Mouse (Mus musculus): ENCODE data around the gene Mus81. TPM values are rescaled to one million over a fixed set of nuclear protein-coding genes. Genes with fewer than 3 reads are reported as not detected.
A peak's percentile ranks its signal among the peaks of the same experiment; 100 is the strongest.

The Mus81 gene
- 10 to 100 TPM; 28.9 to 30.9 TPM for total RNA-seq (2021)
- long read RNA-seq, experiment 1, transcript Mus81-202 (16 exons, 2,067 nt) = major isoform, 33 of 41 reads
- long read RNA-seq, experiment 1, partial matches to known transcripts = 3 of 41 reads
- long read RNA-seq, experiment 1, other reads (novel, unspliced or antisense) = 5 of 41 reads
- long read RNA-seq, experiment 2, transcript Mus81-202 (16 exons, 2,067 nt) = major isoform, 30 of 43 reads
- long read RNA-seq, experiment 2, partial matches to known transcripts = 1 of 43 reads
- long read RNA-seq, experiment 2, other reads (novel, unspliced or antisense) = 10 of 43 reads

DNA sequence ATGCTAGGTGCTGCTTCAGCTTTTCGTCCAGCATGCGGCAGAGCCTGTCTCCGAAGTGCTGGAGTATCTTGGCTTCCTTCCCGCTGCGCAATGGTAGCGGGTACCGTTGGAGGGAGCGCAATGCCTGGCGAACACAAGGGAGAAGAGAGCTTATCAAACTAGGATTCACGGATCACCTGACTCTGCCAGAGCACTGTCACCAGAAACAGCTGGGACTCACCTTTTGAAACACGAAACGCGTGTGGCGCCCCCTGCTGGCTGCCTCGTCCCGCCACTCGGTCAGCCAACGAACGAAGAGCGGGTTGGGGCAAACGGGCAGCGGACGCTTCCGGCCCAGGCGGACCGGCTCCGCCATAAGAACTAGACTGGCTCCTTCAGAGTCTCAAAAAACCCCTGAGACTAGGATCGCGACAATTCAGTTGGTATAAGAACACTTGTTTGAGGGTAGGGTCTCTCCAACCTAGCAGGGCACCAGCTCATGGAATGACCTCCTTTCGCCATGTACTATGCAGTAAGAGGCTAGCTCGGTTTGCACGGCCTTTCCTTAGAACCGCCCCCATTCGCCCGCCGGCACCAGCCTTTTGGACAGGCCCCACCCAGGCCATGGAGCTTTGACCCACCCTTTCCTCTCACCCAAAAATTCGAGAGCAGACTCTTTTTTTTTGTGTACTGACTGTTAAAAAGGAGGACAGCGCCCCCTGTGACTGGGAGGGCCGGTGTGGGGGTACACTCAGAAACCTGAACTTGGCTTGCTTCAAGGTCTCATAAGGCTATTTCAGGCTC, at the start of gene Mus81:
Gene Mus81 (minus strand): TSS at position 635 of the 783 bp plus-strand sequence.
- peak; percentile 89 to 96 for DNase-seq (ENCODE audit: low spot score in 2 of 2)

DNA sequence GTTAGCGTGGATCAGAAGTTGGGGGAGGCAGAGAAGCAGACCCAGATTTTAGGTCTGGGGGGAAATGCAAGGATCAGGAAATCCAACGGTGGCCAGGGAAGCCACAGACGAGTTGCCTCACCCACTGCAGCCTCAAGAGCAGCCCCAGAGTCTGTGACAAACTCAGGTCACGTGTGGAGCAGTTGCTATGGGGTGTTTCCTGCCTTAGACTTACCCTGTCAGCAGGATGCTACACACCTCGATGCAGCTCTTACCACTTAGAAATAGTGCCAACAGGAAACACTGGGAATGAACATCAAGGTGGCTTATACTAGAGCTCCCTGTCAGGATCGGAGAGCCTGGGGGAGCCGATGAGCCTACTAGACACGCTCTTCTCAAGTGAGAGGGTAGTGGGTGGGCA, 44.3 kb upstream of the Mus81 start:
- DNase-seq (ENCODE audit: low spot score in 2 of 2) = no peak

DNA sequence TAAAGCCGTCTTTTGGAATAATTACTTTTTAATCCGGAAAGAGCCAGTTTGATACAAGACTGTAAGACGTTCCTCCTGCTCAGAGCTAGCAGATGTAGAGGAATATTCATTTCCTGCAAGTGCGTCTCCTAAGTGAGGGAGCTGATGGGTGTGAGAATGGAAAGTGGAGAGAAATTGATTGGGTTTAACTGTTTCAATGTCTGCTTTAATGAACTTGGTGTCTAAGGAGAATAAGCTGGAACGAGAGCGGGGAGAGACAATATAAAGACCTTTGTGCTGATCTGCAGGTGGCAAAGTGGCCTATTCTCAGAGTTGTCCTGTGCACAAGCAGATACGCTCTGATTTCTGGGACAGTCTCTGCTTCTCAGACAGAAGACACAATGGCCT, 41.9 kb upstream of the Mus81 start:
- no peak for DNase-seq (ENCODE audit: low spot score in 2 of 2)

DNA sequence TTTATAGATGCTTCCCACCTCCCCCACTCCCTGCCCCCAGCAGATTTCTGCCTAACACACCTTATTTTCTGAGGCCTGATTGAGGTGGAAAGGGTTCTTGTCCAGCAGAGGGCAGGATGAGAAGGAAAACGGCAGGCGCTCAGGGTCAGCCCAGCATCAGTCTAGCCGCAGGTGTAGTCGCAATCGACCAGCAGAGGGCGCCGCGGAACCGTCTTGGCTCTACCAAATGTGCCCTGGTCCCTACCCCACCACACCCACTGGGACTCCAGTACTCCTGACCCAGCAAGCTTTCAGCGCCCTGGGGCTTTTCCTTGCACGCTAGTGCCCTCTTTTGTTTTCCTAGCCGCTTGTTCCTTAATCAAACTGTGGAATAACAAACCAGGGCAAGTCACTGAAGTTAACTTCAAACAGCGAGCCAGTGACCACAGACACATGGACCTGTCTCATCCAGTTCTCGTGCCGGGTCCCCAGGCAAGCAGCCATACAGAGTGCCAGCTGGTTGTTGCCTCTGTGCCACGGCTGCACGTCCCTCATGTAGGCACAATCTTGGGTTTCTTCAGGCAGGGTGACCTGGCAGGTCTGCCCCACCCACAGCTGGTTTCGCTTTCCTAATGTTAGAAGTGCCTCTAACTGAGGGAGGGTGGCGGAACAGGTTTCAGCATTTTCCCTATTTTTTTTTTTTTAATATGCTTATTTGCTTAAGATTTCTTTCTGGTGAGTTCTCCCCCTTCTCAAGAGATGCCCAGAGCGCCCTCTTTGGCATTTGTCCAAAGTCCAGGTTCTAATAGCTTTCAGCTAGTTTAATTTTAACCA, 41.3 kb upstream of the Mus81 start:
- peak; percentile 93 to 97 for DNase-seq (ENCODE audit: low spot score in 2 of 2)

DNA sequence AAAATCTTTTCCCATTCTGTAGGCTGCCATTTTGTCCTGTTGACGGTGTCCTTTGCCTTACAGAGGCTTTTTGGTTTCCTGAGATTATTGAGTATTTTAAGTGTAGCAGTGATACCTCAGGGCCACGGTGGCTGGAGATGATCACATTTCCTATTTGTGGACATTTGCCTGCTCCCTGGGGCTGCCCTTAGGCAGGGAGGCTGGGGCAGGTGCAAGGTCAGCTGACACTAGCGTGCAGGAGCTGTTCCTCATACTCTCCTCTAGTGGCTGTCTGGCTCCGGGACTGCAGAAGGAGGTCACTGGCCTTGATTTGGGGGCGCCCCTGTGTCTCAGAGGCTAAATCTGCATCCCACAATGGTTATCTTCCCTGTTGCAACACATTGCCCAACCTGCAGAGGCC, 37.0 kb upstream of the Mus81 start:
- DNase-seq (ENCODE audit: low spot score in 2 of 2) = no peak

DNA sequence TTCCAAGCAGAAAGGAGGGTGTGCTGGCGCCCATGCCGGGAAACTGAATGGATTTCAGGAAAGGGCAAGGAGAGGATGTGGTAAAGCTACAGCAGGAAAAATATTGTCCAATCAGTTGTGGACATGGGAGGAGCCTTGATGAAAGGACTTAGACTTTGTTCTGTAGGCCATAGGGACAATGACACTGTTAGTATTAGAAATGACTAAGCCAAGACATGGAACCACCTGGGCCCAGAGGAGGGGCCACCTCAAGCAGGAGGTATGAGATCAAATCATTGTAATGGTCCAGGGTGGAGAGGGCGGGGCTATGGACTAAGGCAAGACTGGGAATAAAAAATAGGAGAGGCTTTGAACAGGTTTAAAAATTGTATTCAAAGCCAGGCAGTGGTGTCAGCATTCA, 30.5 kb upstream of the Mus81 start:
- DNase-seq (ENCODE audit: low spot score in 2 of 2) = no peak

DNA sequence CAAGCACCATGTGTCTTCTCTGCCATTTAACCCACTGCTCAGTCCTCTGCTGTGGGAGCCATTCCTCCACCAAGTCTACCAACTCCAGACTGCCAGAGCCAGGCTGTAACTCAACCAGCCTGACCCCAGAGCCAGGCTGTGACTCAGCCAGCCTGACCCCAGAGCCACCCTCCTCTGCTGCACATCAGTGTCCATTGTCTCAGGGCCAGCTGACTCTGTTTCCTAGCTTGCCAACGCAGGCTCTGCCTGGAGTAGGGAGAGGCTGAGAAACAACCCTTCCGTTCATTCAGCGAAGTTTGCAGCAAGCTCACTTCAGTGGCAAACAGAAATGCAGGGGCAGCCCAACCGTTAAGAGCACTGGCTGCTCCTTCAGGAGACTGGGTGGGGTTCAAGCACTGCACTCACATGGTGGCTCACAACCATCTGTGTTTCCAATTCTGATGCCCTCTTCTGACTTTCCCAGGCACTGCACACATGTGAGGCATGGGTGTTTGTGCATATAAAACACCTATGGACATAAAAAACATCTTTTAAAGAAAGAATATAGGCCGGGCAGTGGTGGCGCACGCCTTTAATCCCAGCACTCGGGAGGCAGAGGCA, 28.8 kb upstream of the Mus81 start:
- DNase-seq (ENCODE audit: low spot score in 2 of 2) = no peak

DNA sequence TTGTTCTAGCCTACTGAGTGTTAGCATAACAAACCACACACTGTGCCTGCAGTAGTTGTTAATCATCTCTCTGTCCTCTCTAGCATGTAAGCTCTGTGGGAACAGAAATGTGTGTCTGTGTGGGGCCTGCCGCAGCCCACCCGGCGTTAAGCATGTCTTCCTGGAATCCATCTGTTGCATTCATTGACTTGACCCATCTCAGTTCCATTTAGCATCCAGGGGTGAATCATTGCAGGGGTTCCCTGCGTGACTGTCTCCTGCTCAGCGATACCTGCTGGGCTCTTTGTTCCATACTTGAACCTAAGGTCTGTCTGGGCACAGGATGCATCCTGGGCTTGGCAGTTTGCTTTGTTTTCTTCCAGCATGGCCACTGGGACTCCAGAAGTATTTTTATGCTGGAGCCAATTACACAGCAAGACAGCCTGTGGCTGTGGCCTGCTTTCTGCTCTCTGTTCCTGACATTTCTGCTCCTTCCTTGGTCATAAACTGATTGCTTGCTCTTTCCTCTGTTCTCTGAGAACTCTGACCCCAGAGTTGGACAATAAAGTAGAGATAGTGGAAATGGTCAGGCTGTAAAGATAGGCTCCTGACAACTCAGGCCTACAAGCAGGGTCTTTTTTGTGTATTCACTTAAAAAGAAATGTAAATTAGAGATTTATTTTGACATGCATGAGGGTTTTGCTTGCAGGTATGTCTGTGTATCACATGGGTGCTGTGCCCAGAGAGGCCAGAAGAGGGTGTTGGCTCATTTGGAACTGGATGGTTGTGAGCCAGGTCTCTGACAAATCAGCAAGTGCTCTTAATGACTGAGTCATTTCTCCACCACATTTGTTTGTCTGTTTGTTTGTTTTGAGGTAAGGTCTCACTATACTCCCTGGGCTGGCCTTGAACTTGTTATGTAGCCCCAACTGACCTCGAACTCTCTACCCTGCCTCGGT, 27.9 kb upstream of the Mus81 start:
- DNase-seq (ENCODE audit: low spot score in 2 of 2) = no peak

DNA sequence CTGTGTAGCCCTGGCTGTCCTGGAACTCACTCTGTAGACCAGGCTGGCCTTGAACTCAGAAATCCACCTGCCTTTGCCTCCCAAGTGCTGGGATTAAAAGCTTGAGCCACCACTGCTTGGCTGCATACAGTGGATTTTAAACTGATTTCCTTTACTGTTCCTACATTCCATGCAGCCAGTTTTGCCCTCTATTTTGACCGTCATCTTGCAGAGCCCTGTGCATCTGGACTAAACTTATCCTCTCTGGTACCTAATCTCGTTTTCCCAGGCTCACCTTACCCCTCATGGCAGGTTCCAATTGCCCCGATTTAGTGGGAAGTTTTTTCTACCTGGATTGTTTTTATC, 24.8 kb upstream of the Mus81 start:
- DNase-seq (ENCODE audit: low spot score in 2 of 2) = no peak

DNA sequence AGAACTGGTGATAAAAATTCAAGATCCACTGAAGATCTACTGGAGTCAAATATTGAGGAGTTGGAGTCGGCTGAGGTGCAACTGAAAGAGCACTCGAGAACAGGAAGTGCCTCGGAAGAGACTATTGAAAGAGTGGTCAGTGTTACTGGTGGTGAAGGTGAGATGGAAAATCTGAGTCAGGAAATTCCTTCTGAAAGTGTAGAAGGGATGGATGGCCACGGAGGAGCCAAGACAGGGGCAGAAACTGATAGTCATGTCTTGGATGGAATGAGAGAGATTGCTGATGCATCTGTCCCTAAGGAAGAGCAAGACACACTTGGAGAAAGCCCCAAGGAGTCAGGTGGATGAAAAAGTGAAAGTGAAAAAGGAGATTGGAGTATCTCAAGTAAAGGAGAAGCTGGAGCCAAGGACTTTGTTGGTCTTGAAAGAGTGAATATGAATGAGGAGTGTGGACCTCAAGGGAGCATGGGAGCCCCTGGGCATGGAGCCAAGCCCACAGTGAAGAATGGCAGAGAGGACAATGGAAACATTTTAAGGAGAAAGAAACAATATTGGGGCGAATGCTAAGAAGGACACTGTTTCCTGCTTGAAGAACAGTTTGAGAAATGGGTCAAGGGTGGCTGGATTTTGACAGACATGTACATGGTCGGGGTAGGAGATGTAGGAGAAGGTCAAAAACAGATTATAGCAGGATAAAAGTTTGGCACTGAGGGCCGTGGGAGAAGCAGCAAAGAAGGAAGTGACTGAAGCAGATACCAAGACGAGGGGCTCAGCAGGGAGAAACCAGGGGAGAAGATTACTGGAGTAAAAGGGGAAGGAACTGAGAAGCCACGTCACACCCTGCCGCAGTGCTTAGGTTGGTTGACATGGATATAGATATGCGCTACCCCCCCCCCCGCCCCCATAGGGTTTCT, 24.1 kb upstream of the Mus81 start:
- no peak for DNase-seq (ENCODE audit: low spot score in 2 of 2)

DNA sequence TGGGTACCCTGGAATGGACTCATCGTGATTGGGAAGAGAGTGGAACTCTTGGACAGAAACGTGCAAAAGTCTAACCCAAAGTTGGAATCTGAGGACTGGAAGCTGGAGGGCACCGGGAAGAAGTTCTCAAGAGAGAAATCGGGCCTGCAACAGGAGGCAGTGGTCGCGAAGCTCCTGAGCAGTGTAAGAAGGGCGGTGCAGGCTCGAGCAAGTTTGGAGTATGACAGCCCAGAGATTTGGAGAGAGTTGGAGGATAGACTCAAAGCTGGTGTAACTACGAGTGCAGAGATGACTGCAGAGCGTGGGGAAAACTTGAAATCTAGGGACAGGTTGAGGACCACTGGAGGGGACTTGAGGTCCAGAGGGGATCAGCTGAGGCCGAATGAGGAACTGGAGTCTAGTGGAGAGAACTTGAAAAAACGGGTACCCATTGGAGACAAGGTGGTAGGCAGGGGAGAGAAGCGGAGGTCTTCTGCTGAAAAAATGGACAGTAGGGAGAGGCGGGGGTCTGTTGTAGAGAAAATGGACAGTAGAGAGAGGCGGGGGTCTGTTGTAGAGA, 23.0 kb upstream of the Mus81 start:
- no peak for DNase-seq (ENCODE audit: low spot score in 2 of 2)

DNA sequence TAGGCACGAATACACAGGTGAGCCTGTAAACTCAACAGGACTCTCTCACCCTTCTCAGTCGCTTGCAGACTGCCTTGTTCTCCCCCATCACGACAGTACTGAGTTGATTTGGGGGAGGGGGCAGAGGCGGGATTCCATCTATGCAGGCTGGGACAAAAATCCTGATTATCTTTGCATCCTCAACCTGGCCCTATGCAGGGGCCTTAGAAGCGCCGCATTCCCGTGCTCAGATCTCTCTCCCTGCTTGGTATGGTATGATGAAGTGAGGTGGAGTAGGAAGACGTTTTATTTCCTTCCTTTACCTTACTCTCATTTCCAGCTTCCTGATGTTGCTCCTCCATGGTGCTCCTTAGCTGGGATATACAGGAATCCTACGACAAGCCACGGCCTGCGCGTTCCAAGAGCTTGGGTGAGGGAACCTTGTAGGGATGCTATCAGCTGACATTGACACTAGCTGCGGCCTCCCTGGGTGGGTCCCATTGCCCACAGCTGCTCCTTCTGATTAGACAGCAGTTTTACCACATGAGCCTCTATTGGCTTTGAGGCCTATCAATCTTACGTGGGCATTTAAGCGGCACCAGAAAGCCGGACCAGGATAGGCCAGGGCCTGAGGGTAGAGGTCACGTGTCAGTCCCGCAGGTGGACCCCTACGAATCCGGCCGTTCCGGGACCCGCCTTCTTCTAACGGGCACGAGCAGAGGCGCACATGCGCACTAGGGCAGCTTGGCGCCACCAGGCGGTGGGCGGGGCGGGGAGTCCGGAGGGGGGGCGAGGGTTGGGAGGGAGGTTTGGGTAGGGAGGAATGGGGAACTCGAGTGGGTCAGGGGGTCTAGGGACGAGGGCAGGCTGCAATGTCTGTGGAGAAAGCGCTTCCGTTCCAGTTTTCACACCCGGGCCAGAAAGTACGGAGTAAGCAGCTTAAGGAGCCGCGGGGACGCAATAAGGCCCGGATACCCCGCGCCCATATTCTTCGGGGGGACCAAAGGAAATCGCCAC, 22.1 kb upstream of the Mus81 start, which contains the start of gene Snx32:
Gene Snx32 (minus strand): TSS at position 508 of the 996 bp plus-strand sequence.
- DNase-seq (ENCODE audit: low spot score in 2 of 2) = peak; percentile 91 to 97

DNA sequence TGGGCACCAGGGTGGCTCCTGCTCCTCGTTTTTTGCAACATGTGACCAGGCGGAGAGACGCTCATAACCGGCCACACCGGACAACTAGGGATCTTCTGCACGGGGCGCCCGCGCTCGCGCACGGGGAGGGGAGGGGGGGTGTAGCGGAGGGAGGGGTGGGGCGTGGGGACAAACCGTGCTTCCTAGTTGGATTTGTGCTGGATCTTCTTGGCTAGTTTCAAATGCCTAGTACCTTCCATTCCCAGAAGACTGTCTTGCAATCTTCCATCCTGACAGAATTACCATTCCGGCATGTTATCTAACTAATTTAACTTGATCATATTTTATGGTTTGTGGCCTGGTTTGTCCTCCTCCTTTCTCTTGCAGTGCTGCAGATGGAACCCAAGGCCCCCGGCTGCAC, 15.5 kb upstream of the Mus81 start, which contains the start of gene 1700020D05Rik:
Gene 1700020D05Rik (minus strand): TSS at position 101 of the 400 bp plus-strand sequence.
- DNase-seq (ENCODE audit: low spot score in 2 of 2) = no peak

DNA sequence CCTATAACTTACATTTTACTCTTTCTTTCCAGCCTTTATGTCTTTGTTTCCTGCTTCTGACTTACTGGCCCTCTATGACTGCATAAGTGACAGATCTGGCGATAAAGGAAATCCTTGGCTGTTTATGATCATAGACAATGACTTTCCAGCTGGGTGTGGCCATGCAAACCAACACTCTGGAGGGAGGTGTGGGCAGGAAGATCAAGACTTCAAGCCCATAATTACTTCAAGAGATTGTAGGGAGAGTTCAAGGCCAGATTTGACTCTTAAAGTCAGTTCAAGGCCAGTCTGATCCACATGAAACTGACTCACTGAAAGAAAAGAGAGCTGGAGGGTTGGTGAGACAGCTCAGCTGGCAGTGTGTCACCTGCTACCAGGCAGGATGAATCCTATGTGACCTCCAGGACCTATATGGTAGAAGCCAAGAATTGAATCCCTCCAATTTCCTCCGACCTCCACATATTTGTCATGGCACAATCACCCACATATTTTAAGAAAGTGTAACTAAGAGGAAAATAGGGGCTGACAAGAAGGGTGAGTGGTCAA, 12.2 kb upstream of the Mus81 start:
- DNase-seq (ENCODE audit: low spot score in 2 of 2) = no peak

DNA sequence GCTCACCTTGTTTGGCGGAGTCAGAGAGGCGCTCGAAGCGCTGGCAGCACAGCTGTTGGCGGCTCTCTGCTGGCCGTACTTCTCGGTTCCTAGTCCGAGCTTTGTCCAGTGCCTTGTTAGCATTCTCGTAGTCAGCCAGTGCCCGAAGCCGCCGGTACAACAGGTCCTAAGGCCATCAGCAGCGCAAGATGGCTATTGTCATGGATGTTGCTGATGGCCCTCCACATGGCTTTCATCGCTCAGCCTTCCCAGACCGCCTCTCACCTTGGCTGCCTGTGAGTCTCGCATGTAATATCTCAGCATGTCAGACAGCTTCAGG, 7.8 kb upstream of the Mus81 start:
- DNase-seq (ENCODE audit: low spot score in 2 of 2) = no peak

DNA sequence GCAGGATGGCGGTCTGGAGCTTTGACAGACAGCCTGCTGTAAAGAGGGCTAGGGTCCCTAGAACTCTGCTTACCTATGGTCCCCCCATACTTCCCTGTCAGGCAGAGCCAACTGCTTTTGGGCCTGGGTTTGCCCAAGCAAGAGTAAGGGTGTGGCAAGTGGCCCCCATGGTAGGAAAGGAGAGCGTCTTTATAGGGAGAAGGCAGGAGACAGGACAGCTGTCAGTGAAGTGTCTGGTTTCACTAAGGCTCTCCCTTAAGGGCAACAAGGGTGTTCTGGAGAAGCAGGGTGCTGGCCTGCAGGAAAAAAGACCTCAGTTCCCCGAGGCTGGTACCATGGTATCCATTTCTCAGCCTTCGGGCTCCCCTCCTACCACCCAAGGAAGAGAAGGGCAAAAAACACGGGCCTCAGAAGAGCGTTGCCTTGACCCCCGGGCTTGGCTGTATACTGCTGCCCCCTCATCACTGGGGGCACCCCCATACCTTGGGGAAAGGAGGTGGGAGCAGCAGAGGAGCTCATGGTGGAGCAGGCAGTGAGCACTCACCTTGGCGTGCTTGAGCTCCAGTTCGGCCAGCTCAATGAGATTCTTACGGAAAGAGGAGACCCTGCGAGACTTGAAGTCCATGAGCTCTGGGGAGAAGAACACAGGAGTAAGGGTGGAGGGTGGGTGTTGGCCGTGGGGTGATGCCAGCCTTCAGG, 7.3 kb upstream of the Mus81 start:
- no peak for DNase-seq (ENCODE audit: low spot score in 2 of 2)

DNA sequence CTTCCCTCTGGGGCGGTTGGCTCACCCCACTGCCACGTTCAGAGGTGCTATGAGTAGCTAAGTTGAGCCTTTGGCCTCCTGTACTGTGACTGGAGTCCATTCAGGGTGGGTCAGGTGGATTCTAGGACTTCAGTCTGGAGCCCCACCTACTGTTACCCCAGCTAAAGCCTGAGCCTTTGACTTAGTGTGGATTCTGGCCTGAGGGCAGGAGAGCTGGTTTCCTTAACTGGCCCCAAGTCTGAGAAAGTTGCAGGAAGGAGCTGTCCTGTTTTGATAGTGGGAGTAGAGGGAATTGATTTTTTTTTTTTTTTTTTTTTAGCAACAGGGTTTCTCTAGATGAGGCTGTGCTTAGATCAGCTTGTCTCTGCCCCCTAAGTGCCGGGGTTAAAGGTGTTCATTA, 6.1 kb upstream of the Mus81 start:
- no peak for DNase-seq (ENCODE audit: low spot score in 2 of 2)

Data from gastrocnemius, postnatal 4 days (tissue).